Mouse (Mus musculus) ES-Bruce4 (cell line): ENCODE measurements around the gene Fgf18.

ENCODE experiments used
- CTCF ChIP-seq: IDR thresholded peaks from one replicate; pipeline ENCODE4 v1.8.1; 2011; ENCODE audit warnings: low read depth, low read length
- EP300 ChIP-seq: IDR thresholded peaks from 2 replicates; pipeline ENCODE4 v1.6.1; 2011; ENCODE audit warnings: low read depth, low read length; ENCODE audit not compliant: insufficient read depth

DNA sequence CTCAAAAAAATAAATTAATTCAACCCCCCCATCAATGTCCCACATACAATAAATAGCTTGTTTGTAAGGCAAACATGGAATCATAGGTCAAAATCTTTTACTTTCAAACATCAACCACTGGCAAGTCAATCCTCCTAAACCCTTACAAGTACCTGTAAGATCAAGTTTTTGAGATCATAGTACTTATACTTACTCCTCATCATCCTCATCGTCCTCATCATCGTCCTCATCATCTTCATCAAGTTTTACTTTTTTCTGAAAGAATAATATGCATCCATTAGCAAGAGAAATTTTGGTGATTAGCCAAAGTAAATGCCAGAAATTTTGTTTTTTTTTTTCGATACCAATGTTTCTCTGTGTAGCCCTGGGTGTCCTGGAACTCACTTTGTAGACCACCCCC lies 12.5 kb upstream of the Fgf18 start:
- TF ChIP-seq CTCF (no peak), EP300 (no peak)
